25 mouse cellular contexts compared by ENCODE assay signal in genomic region chr4:137104447-137105044, GRCm38 (mm10). TPM values are rescaled to one million over a fixed set of nuclear protein-coding genes. Genes with fewer than 3 reads are reported as not detected.
A peak's percentile ranks its signal among the peaks of the same experiment; 100 is the strongest.
DNase-seq lines count a peak whose midpoint lies in the region; ATAC-seq and TF ChIP-seq lines count a peak whose summit lies in the region.
"Had no signal": no experiment of that assay in that cellular context is flagged by ENCODE, and none has a peak within 500 bp of the region (broad histone marks: within the 10 kb centered on the region; RNA-seq: fewer than 3 reads in every experiment).

No protein-coding gene starts in this region.

- H3K9me3 ChIP-seq in embryonic facial prominence, embryonic 11.5 days (replicated peaks; ENCODE audit: control insufficient read depth, low read length) = no peaks in the 10 kb centered on the region
- H3K9me3 ChIP-seq in limb, embryonic 14.5 days (ENCODE audit: control insufficient read depth, low read length) = no peaks in the 10 kb centered on the region
- H3K9me3 ChIP-seq: forebrain, embryonic 12.5 days; heart, embryonic 10.5 days; heart, embryonic 15.5 days; kidney, embryonic 15.5 days; neural tube, embryonic 13.5 days had no signal

- ATAC-seq in embryonic facial prominence, embryonic 11.5 days (replicated peaks; ENCODE audit: insufficient number of reproducible peaks, low FRiP score, low TSS enrichment, low read depth) = no peak
- ATAC-seq in limb, embryonic 14.5 days (ENCODE audit: low FRiP score, low read depth) = peak; percentile 68; the same call in 1 of the 2 replicates
- ATAC-seq: intestine, embryonic 16.5 days; liver, postnatal 0 days had no signal

- no peaks in the 10 kb centered on the region for H3K36me3 ChIP-seq in embryonic facial prominence, embryonic 11.5 days (replicated peaks; ENCODE audit: control insufficient read depth, insufficient read depth, low read depth, low read length)
- H3K36me3 ChIP-seq in limb, embryonic 14.5 days (ENCODE audit: control insufficient read depth, insufficient read depth, low read length) = no peaks in the 10 kb centered on the region
- H3K36me3 ChIP-seq: forebrain, embryonic 12.5 days; heart, embryonic 10.5 days; heart, embryonic 15.5 days; kidney, embryonic 15.5 days; neural tube, embryonic 13.5 days had no signal

- H3K27me3 ChIP-seq in embryonic facial prominence, embryonic 11.5 days (ENCODE audit: control insufficient read depth, insufficient read depth, low read length) = no peaks in the 10 kb centered on the region
- H3K27me3 ChIP-seq in limb, embryonic 14.5 days (ENCODE audit: control insufficient read depth, insufficient read depth, low read length) = no peaks in the 10 kb centered on the region
- H3K27me3 ChIP-seq: forebrain, embryonic 12.5 days; kidney, embryonic 15.5 days; neural tube, embryonic 13.5 days had no signal

- H3K4me2 ChIP-seq in embryonic facial prominence, embryonic 11.5 days (ENCODE audit: low read depth, low read length) = no peak overlapping the region
- peak overlapping the region; percentile 26; the same call in 1 of the 2 replicates for H3K4me2 ChIP-seq in limb, embryonic 14.5 days (replicated peaks; ENCODE audit: low read depth, low read length, severe bottlenecking)
- H3K4me2 ChIP-seq: forebrain, embryonic 12.5 days; heart, embryonic 15.5 days; kidney, embryonic 15.5 days; liver, embryonic 11.5 days; midbrain, embryonic 11.5 days; neural tube, embryonic 13.5 days had no signal

- H3K9ac ChIP-seq in embryonic facial prominence, embryonic 11.5 days (replicated peaks; ENCODE audit: low read length) = no peak overlapping the region
- 0 out of 2 replicates have a peak overlapping the region, but pooled peaks have one; percentile 16 for H3K9ac ChIP-seq in limb, embryonic 14.5 days (ENCODE audit: low read depth, low read length, severe bottlenecking)
- H3K9ac ChIP-seq: forebrain, embryonic 12.5 days; heart, embryonic 15.5 days; kidney, embryonic 15.5 days; liver, postnatal 0 days; neural tube, embryonic 13.5 days had no signal

- DNase-seq in R1 (ENCODE audit: low read depth, low spot score) (peak; percentile 60), liver (no peak)
- DNase-seq in embryonic facial prominence, embryonic 11.5 days (ENCODE audit: low spot score) = peak; percentile 76
- peak; percentile 67 for DNase-seq in forelimb bud, embryonic 11.5 days (ENCODE audit: low read depth, low spot score)
- peak; percentile 67 for DNase-seq in limb, embryonic 14.5 days (ENCODE audit: low spot score)
- no peak for DNase-seq in kidney, adult 9 months
- no peak for DNase-seq in right cerebral cortex, postnatal 14 days
- DNase-seq: adrenal gland, postnatal 10 days; B cell, adult 2 months; cerebellum, adult 8-10 months; cerebellum, postnatal 36 days; gastrocnemius, postnatal 25 days; heart, adult 11 months; liver, postnatal 0 days; lung, postnatal 36 days; thymus, postnatal 14 days had no signal

- peak overlapping the region; percentile 31; the same call in 1 of the 2 replicates for H3K27ac ChIP-seq in embryonic facial prominence, embryonic 11.5 days (replicated peaks; ENCODE audit: low read depth, low read length)
- H3K27ac ChIP-seq in limb, embryonic 14.5 days (replicated peaks; ENCODE audit: low read depth, low read length) = peak overlapping the region; percentile 79
- H3K27ac ChIP-seq: forebrain, embryonic 12.5 days; heart, embryonic 10.5 days; heart, embryonic 15.5 days; kidney, embryonic 15.5 days; neural tube, embryonic 13.5 days had no signal

- H3K4me3 ChIP-seq in embryonic facial prominence, embryonic 11.5 days (ENCODE audit: low read depth, low read length) = no peak overlapping the region
- H3K4me3 ChIP-seq in limb, embryonic 14.5 days (replicated peaks; ENCODE audit: low read length) = peak overlapping the region; percentile 15
- H3K4me3 ChIP-seq: erythroblast, embryonic 14.5 days; forebrain, embryonic 12.5 days; heart, embryonic 10.5 days; heart, embryonic 15.5 days; kidney, embryonic 15.5 days; neural tube, embryonic 13.5 days had no signal

- no peaks in the 10 kb centered on the region for H3K4me1 ChIP-seq in embryonic facial prominence, embryonic 11.5 days (ENCODE audit: control insufficient read depth, insufficient read depth, low read length)
- peaks cover 12% of the 10 kb centered on the region for H3K4me1 ChIP-seq in limb, embryonic 14.5 days (ENCODE audit: control insufficient read depth, insufficient read depth, low read length)
- H3K4me1 ChIP-seq: forebrain, embryonic 12.5 days; heart, embryonic 10.5 days; heart, embryonic 15.5 days; kidney, embryonic 15.5 days; neural tube, embryonic 13.5 days had no signal

- 50% methylated on average over 10 of the region's 10 CpGs for WGBS in embryonic facial prominence, embryonic 11.5 days
- 37% methylated on average over 10 of the region's 10 CpGs for WGBS in limb, embryonic 14.5 days

- no peak for TF ChIP-seq POLR2A in limb, embryonic 14.5 days (IDR thresholded peaks at IDR 0.05; ENCODE audit: borderline replicate concordance, extremely low read depth, insufficient read depth, insufficient read length)

RNA-seq across cellular contexts. Expression of gene Zbtb40, which starts 55.9 kb away (rescaled TPM):
- polyA plus RNA-seq in embryonic facial prominence, embryonic 11.5 days (2014; fragmentation: Nextera tagmentation; extraction: Ambion mirVana) = 3.0 and 3.3 TPM in 2 replicates
- polyA plus RNA-seq in limb, embryonic 14.5 days (2012; rRNA removed) = 7.5 and 12.0 TPM in 2 replicates
- polyA plus RNA-seq in limb, embryonic 14.5 days (2014; fragmentation: Nextera tagmentation; extraction: Ambion mirVana) = 5.0 TPM in 2 replicates

Comparison
In these comparisons a context has a peak if more than half of its experiments do, and no peak if none do; other contexts are left out.
1. DNase-seq: peak in R1 (single experiment), embryonic facial prominence, embryonic 11.5 days (single experiment), forelimb bud, embryonic 11.5 days (single experiment) and limb, embryonic 14.5 days (single experiment); none in kidney, adult 9 months (single experiment), right cerebral cortex, postnatal 14 days (single experiment) and liver (single experiment).